Mouse (Mus musculus): ENCODE data around the gene Angptl6.
A peak's percentile ranks its signal among the peaks of the same experiment; 100 is the strongest.
"Not testable (repeated sequence)": the region's sequence is repeated elsewhere in the genome, so short reads cannot be mapped to it uniquely, and the experiment has no call there.

The Angptl6 gene

DNA sequence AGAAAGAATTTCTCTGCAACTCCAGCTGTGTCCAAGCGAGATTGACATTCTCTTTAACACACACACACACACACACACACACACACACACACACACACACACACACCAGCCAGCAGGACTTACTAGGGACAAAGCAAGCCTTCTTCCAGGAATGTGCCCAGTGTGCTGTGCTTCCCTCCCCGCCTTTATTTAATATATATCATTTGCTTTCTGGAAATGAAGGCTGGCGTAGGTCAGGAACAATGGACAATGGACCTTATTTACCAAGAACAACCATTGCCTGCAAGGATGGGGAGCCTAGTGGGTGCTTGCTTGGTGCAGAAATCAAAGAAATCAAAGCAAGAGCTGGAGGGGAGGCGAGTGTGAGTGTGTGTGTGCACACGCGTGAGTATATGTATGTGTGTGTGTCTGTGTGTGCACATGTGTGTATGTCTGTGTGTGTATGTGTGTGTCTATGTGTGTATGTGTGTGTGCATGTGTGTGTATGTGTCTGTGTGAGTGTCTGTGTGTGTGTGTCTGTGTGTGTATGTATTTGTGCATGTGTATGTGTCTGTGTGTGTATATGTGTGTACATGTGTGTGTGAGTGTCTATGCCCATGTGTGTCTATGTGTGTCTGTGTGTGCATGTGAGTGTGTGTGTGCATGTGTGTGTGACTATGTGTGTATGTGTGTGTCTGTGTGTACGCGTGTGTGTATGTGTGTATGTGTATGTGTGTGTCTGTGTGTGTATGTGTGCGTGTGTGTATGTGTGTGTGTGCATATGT lies 42.2 kb downstream of the Angptl6 start:
- no peak for DNase-seq (ENCODE audit: low spot score)

DNA sequence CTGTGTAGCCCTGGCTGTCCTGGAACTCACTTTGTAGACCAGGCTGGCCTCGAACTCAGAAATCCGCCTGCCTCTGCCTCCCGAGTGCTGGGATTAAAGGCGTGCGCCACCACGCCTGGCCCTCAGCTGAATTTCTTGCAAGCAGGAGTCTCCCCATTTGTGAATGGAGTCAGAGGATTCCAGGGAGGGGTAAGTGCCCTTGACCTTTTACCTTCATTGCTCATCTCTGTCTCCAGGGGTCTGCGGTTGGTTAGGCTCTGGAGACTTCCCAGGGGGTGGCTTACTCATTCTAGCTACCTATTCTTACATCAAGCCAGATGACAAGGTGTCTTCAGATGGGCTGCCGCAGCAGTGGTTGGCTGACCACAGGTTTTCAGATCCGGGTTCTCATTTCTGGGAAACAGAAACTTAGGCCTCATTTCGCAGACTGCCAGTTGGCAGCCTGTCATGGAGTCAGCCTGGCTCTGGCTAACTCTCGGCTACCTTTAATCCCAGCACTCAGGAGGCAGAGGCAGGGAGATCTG lies 44.0 kb downstream of the Angptl6 start:
- DNase-seq (ENCODE audit: low spot score), result not testable (repeated sequence)

DNA sequence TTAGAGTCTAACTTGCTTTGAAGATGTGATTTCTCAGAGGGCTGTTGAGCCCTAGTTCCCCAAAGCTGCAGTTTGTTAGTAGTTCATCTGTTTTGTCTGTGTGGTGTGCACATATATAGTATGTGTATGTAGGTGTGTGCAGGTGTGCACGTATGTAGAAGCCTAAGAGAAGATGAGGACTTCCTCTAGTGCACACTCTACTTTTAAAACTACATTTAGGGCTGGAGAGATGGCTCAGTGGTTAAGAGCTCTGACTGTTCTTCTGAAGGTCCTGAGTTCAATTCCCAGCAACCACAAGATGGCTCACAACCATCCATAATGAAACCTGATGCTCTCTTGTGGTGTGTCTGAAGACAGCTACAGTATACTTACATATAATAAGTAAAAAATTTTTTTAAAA lies 44.6 kb downstream of the Angptl6 start:
- no peak for DNase-seq (ENCODE audit: low spot score)

DNA sequence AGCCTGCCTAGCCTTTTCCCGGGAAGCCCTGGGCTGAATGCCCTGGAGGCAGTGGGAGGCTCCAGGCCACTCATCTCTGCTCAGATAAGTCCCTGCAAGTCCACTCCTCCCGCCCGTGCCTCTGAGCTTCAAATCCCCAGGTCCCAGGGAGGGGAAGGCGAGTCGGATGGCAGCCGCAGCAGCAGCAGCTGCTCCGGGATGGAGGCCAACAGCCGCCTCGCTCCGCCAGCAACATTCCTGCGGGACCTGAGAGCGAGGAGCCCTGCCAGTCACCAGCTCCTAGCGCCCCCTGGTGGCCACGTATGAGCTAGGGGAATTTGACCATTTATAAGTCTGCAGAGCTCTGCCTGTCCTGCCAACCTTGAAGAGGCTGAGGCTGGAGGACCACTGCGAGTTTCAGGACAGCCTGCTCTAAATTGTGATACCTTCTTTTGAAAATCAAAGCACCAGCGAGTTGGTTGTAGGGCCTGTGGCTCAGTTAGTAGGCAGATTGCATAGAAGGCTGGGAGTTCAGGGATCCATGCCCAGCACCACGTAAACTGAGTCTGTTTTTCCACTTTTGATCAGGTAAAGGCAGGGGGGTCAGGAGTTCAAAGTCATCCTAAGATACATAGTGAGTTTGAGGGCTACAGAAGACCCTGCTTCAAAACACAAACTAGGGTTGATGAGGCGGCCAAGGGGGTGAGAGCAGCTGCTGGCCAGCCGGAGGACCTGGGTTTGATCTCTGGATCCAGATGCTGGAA lies 48.5 kb downstream of the Angptl6 start:
- DNase-seq (ENCODE audit: low spot score), result peak; percentile 58

DNA sequence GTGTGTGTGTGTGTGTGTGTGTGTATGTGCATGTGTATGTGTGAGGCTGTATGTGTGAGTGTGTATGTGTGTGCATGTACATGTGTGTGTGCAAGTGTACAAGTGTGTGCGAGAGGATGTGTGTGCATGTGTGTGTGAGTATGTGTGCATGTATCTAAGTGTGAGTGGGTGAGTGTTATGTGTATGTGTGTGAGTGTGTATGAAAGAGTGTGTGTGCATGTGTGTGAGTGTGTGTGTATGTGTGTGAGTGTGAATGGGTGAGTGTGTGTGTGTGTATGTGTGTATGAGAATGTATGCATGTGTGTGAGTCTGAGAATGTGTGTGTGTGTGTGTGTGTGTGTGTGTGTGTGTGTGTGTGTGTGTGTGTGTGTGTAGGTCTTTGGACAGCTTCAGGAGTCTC lies 51.4 kb downstream of the Angptl6 start:
- no peak for DNase-seq (ENCODE audit: low spot score)

DNA sequence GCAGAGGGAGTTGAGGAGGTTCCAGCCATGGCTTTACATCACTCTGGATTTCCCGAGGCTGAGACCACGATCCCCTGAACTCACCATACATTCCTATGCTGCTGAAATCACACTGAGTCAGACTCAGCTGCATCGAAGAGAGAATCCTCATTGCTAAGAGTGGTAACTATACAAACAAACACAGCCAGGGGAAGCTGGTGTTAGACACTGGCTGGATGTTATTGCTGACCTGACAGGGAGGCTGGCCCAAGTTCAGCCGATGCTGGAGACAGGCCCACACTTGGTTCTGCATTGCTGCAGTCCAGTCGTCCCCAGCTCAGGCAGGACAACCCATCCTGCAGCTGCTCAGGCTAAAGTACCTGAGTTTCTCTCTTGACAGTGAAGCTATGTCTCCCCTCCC lies 53.7 kb downstream of the Angptl6 start:
- DNase-seq (ENCODE audit: low spot score), result no peak

Measured in c-Kit-positive CD71-positive TER-119-positive erythroid progenitor cells, embryonic 14.5 days (primary cell).